10 mouse cellular contexts compared by ENCODE assay signal in genomic region chr2:146745012-146745682, GRCm38 (mm10).
DNase-seq lines count a peak whose midpoint lies in the region; ATAC-seq lines count a peak whose summit lies in the region.
"Had no signal": no experiment of that assay in that cellular context is flagged by ENCODE, and none has a peak within 500 bp of the region (broad histone marks: within the 10 kb centered on the region; RNA-seq: fewer than 3 reads in every experiment).

No protein-coding gene starts in this region.

- no peak for ATAC-seq in heart, embryonic 11.5 days (replicated peaks; ENCODE audit: insufficient number of reproducible peaks, low FRiP score, low TSS enrichment)
- no peak; the same call in 1 of the 2 replicates for ATAC-seq in forebrain, embryonic 15.5 days (replicated peaks)
- ATAC-seq: liver, embryonic 12.5 days had no signal

- no peaks in the 10 kb centered on the region for H3K36me3 ChIP-seq in heart, embryonic 11.5 days (ENCODE audit: control insufficient read depth, insufficient read depth, low read length)
- H3K36me3 ChIP-seq in forebrain, embryonic 15.5 days = no peaks in the 10 kb centered on the region
- H3K36me3 ChIP-seq in midbrain, embryonic 10.5 days = no peaks in the 10 kb centered on the region
- H3K36me3 ChIP-seq: liver, embryonic 12.5 days had no signal

- H3K4me1 ChIP-seq in heart, embryonic 11.5 days (ENCODE audit: control insufficient read depth, insufficient read depth, low read length) = no peaks in the 10 kb centered on the region
- H3K4me1 ChIP-seq in forebrain, embryonic 15.5 days = peaks cover 12% of the 10 kb centered on the region
- H3K4me1 ChIP-seq in midbrain, embryonic 10.5 days = peaks cover 16% of the 10 kb centered on the region
- H3K4me1 ChIP-seq: liver, embryonic 12.5 days had no signal

- DNase-seq in heart, postnatal 14 days = no peak
- peak; percentile 11 for DNase-seq in Muller cell, postnatal 12 days (ENCODE audit: inconsistent ontology term)
- DNase-seq in midbrain, embryonic 10.5 days (ENCODE audit: low spot score) = no peak
- no peak for DNase-seq in ovary, adult 18-20 months (ENCODE audit: low spot score)
- DNase-seq in thymus, adult 18-20 months = no peak
- DNase-seq in gastrocnemius, adult 18-20 months (ENCODE audit: low spot score) = no peak
- DNase-seq: kidney, adult 11 months had no signal

- intact Hi-C loops in heart, postnatal 14 days (cut with DNase I) = no loop called here

- no peaks in the 10 kb centered on the region for H3K9me3 ChIP-seq in heart, embryonic 11.5 days (replicated peaks; ENCODE audit: control insufficient read depth, low read length)
- no peaks in the 10 kb centered on the region for H3K9me3 ChIP-seq in forebrain, embryonic 15.5 days
- H3K9me3 ChIP-seq in midbrain, embryonic 10.5 days (replicated peaks) = no peaks in the 10 kb centered on the region
- H3K9me3 ChIP-seq: liver, embryonic 12.5 days had no signal

- no peak overlapping the region; the same call in 1 of the 2 replicates for H3K4me3 ChIP-seq in heart, embryonic 11.5 days (ENCODE audit: low read depth, low read length)
- H3K4me3 ChIP-seq in forebrain, embryonic 15.5 days = peak overlapping the region; percentile 40
- H3K4me3 ChIP-seq in midbrain, embryonic 10.5 days = peak overlapping the region; percentile 39
- H3K4me3 ChIP-seq: liver, embryonic 12.5 days had no signal

- no peak overlapping the region for H3K27ac ChIP-seq in heart, embryonic 11.5 days (ENCODE audit: low read depth, low read length)
- H3K27ac ChIP-seq in forebrain, embryonic 15.5 days (replicated peaks) = peak overlapping the region; percentile 67
- H3K27ac ChIP-seq in midbrain, embryonic 10.5 days (replicated peaks) = no peak overlapping the region
- H3K27ac ChIP-seq: liver, embryonic 12.5 days had no signal

- no peak overlapping the region for H3K9ac ChIP-seq in heart, embryonic 11.5 days (ENCODE audit: low read depth, low read length)
- peak overlapping the region; percentile 52 for H3K9ac ChIP-seq in forebrain, embryonic 15.5 days (replicated peaks)
- H3K9ac ChIP-seq: liver, embryonic 12.5 days had no signal

- H3K4me2 ChIP-seq in heart, embryonic 11.5 days = peak overlapping the region; percentile 42
- H3K4me2 ChIP-seq in forebrain, embryonic 15.5 days (replicated peaks) = peak overlapping the region; percentile 50
- H3K4me2 ChIP-seq: liver, embryonic 12.5 days had no signal

- 55% methylated on average over 18 of the region's 18 CpGs for WGBS in heart, embryonic 11.5 days (ENCODE audit: insufficient replicate concordance)
- WGBS in forebrain, embryonic 15.5 days = 35% methylated on average over 18 of the region's 18 CpGs
- WGBS in midbrain, embryonic 10.5 days = 71% methylated on average over 18 of the region's 18 CpGs

- H3K27me3 ChIP-seq in heart, embryonic 11.5 days (ENCODE audit: control insufficient read depth, insufficient read depth, low read length) = no peaks in the 10 kb centered on the region
- H3K27me3 ChIP-seq in forebrain, embryonic 15.5 days = no peaks in the 10 kb centered on the region
- H3K27me3 ChIP-seq in midbrain, embryonic 10.5 days (ENCODE audit: low read depth, poor library complexity, severe bottlenecking) = peaks cover 28% of the 10 kb centered on the region
- H3K27me3 ChIP-seq: liver, embryonic 12.5 days had no signal
